Mouse (Mus musculus): ENCODE measurements around the gene Rgl2. TPM values are rescaled to one million over a fixed set of nuclear protein-coding genes. Genes with fewer than 3 reads are reported as not detected.
A peak's percentile ranks its signal among the peaks of the same experiment; 100 is the strongest.

Gene Rgl2
- polyA plus RNA-seq, 1 experiment = 184 TPM

DNA sequence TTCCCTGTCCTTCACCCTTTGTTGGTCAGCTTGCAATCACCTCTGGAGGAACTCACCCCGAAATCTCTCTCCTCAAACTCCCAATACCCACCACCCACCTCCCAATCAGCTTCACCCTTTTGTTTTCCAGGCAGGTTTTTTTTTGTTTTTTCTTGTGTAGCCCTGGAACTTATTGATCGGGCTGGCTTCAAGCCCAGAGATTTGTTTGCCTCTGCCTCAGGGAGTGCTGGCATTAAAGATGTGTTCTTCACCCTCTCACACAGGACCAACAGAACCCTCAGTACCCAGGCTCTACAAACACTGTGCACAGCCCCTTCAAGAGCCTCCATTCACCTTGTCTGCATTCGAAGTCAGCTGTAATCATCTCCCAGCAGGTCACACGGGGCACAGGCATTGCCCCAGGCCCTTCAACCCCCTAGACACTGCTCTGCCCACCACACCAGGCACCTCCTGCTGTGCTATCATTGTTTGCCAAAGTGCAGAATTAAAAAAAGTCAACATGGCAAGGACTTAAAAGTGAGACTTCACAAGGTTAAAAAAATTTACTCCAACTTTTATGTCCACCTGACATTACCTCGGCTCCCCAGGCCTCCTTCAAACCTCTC is 24.7 kb downstream of the Rgl2 start:
- no peak for DNase-seq (ENCODE audit: low read depth)
- TF ChIP-seq CTCF (IDR thresholded peaks at IDR 0.05; ENCODE audit: borderline replicate concordance, extremely low read depth, insufficient read depth, insufficient read length) (no peak), POLR2A (IDR thresholded peaks at IDR 0.05; ENCODE audit: borderline replicate concordance, extremely low read depth, insufficient read depth, insufficient read length, poor library complexity, severe bottlenecking) (no peak)

DNA sequence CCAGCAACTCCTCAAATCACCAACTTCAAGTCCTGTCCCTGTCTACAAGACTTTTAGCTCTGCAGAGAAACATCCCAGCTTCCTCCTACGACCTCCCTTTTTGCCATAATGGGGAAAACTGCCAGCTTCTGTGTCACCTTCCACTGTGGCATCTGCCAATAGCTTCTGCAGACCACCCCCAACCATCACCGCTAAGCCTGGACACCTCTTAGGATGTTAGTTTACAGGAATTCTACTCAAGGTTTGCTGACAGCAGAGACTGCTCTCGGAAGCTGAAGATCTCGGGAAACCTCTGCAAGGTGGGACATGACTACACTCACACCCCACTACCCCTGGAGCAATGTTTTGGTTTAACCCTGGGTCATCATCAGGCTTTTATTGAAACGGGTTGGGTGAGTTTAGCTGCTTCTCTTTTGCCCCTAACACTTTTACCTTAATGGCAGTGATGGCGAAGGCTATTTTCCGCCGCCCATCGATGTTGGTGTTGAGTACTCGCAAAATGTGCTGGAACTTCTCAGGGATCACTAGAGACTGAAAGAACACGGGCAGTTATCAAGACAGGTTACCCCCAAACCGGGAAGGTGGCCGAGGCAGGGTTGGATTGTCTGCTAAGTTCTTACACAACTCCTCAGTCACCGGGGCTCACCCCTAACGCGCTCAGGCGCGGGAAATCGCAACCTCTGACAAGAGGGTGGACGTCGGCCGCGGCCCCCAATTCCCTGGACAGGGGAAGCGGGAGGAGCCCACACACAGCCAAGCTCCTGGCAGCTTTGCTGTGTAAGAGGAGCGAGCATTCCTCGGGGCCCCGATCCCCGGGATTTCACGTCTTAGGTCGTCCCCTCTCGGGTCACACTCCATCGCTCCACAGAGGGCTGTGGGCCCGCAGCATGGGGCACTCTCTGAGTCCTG is 25.6 kb downstream of the Rgl2 start:
- no peak for DNase-seq (ENCODE audit: low read depth)
- TF ChIP-seq CTCF (IDR thresholded peaks at IDR 0.05; ENCODE audit: borderline replicate concordance, extremely low read depth, insufficient read depth, insufficient read length) = no peak
- TF ChIP-seq POLR2A (IDR thresholded peaks at IDR 0.05; ENCODE audit: borderline replicate concordance, extremely low read depth, insufficient read depth, insufficient read length, poor library complexity, severe bottlenecking) = no peak

DNA sequence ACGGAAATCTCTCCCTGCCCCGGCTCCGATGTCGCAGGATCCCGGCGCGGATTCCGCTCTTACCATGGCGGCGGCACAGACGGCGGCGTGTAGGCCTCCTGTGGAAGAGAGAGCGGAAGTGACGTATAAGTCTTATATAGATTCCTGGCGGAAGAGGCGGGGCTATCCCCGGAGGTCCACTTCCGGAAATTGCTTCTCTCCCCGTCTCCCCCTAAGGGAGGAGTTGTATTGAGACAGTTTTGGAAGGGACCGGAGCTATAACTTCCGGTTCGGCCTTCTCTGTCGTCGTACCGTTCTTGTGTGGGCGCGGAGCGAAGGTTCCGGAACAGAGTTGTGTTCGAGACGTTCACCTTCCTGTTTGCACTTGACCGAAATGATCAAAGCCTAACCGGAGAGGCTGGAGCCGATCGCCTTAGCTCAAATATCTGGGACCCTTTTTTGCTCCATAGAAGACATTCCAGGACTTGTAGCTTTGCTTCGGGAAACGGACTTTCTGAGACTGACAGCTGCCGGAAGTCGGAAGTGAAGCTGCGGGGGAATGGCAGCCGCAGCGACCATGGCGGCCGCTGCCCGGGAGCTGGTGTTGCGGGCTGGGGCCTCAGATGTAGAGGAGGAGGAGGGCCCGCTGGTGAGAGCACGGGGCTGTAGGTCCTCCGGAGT is 26.3 kb downstream of the Rgl2 start, which contains the start of the genes Vps52 and Rps18:
Vps52 (plus strand) TSS at position 258 of the 660 bp plus-strand sequence.
Rps18 (minus strand) TSS at position 447 of the 660 bp plus-strand sequence.
- DNase-seq (ENCODE audit: low read depth) = peak; percentile 99
- TF ChIP-seq CTCF (IDR thresholded peaks at IDR 0.05; ENCODE audit: borderline replicate concordance, extremely low read depth, insufficient read depth, insufficient read length) = 0 out of 2 replicates have a peak, but pooled peaks have one; percentile 25
- peak; percentile 83; the same call in 1 of the 2 replicates for TF ChIP-seq POLR2A (IDR thresholded peaks at IDR 0.05; ENCODE audit: borderline replicate concordance, extremely low read depth, insufficient read depth, insufficient read length, poor library complexity, severe bottlenecking)

DNA sequence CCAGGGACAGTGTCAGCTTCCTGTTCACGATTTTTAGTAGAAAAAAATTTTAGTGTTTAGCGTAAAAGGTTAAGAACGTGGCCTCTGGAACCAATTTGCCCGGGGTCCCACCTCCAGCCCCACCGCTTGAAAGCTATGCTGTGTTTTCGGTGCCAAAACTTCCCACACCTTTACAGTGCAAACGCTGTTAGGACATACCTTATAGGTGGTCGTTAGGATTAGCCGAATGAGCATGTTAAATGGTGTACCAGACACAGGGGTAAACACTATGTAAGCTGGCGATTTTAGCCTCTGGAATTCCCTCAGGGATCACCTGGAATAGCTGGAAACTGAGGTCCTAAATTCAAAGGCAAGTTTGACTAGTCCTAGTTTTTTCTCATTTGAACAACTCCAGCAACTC is 27.0 kb downstream of the Rgl2 start:
- DNase-seq (ENCODE audit: low read depth) = no peak
- TF ChIP-seq POLR2A (IDR thresholded peaks at IDR 0.05; ENCODE audit: borderline replicate concordance, extremely low read depth, insufficient read depth, insufficient read length, poor library complexity, severe bottlenecking) (no peak), CTCF (IDR thresholded peaks at IDR 0.05; ENCODE audit: borderline replicate concordance, extremely low read depth, insufficient read depth, insufficient read length) (no peak)

DNA sequence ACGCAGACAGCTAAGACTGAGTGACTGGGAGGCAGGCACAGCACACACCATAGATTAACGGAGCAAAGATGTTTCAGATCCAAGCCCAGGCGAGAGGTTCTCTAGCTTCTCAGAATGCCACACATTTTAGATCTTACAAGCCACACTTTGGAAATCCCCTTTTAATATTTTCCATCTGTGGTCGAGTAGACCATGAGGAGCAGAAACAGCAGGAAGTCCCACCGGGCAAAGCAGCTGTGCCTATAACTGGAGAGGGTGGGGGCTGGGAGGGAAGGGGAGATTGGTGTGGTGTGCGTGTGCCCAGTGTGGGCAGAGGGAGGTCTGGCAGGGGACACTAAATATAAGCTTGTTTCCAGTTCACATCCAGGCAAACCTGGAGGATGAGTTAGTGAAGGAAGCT is 28.1 kb downstream of the Rgl2 start:
- TF ChIP-seq CTCF (IDR thresholded peaks at IDR 0.05; ENCODE audit: borderline replicate concordance, extremely low read depth, insufficient read depth, insufficient read length) = no peak
- no peak for DNase-seq (ENCODE audit: low read depth)

DNA sequence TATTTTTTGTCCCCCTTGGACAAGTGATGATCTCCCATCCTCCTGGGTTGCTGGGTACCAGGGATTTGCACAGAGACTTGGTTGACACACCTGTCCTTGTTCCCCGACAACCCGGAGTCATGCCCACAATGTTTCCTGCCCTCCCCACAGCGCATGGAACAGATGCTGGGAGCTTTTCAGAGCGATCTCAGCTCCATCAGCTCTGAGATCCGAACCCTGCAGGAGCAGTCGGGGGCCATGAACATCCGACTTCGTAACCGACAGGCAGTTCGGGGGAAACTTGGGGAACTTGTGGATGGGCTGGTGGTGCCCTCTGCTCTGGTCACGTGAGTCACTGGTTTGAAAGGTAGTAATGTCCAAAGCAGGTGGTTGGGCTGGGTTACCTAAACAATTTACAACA is 29.1 kb downstream of the Rgl2 start:
- no peak for TF ChIP-seq CTCF (IDR thresholded peaks at IDR 0.05; ENCODE audit: borderline replicate concordance, extremely low read depth, insufficient read depth, insufficient read length)
- no peak for TF ChIP-seq POLR2A (IDR thresholded peaks at IDR 0.05; ENCODE audit: borderline replicate concordance, extremely low read depth, insufficient read depth, insufficient read length, poor library complexity, severe bottlenecking)
- no peak for DNase-seq (ENCODE audit: low read depth)

DNA sequence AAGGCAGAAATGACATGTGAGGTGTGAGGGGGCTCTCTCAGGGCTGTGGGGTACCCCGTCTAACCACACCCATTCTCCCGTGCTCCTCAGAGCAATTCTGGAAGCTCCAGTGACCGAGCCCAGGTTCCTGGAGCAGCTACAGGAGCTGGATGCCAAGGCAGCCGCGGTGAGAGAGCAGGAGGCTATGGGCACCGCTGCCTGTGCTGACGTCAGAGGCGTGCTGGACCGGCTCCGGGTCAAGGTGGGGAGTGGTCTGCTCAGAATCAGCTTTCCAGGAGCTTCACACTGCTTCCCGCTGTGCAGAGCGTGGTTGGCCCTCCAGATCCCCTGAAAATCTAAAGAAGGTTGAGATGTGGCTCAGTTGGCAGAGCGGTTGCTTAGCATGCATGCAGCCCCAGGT is 29.8 kb downstream of the Rgl2 start:
- TF ChIP-seq POLR2A (IDR thresholded peaks at IDR 0.05; ENCODE audit: borderline replicate concordance, extremely low read depth, insufficient read depth, insufficient read length, poor library complexity, severe bottlenecking) = no peak
- TF ChIP-seq CTCF (IDR thresholded peaks at IDR 0.05; ENCODE audit: borderline replicate concordance, extremely low read depth, insufficient read depth, insufficient read length) = no peak
- no peak for DNase-seq (ENCODE audit: low read depth)

DNA sequence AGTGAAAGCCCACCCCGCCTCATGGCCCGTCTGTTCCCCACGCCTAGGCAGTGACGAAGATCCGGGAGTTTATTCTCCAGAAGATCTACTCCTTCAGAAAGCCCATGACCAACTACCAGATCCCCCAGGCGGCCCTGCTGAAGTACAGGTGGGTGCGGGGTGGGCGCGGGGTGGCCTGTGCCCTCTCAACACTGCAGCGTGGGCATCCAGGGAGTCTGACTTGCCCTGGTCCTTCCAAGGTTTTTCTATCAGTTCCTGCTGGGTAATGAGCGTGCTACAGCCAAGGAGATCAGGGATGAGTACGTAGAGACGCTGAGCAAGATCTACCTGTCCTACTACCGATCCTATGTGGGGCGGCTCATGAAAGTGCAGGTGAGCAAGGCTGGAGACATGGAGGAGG is 30.6 kb downstream of the Rgl2 start:
- no peak for TF ChIP-seq CTCF (IDR thresholded peaks at IDR 0.05; ENCODE audit: borderline replicate concordance, extremely low read depth, insufficient read depth, insufficient read length)
- TF ChIP-seq POLR2A (IDR thresholded peaks at IDR 0.05; ENCODE audit: borderline replicate concordance, extremely low read depth, insufficient read depth, insufficient read length, poor library complexity, severe bottlenecking) = no peak
- DNase-seq (ENCODE audit: low read depth) = no peak

DNA sequence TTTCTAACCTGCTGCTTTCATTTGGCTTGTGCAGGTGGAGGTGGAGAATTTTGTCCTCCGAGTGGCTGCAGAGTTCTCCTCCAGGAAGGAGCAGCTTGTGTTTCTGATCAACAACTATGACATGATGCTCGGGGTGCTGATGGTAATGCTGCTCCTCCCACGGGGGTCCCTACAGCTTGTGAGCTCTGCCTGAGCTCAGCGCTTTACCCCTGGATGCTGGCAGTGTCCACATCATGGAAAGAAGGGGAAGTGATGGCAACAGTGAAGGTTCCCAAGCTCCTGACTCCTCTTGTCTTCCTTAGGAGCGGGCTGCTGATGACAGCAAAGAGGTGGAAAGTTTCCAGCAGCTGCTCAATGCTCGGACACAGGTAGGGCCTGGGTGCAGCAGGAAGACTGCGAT is 33.5 kb downstream of the Rgl2 start:
- TF ChIP-seq CTCF (IDR thresholded peaks at IDR 0.05; ENCODE audit: borderline replicate concordance, extremely low read depth, insufficient read depth, insufficient read length) (no peak), POLR2A (IDR thresholded peaks at IDR 0.05; ENCODE audit: borderline replicate concordance, extremely low read depth, insufficient read depth, insufficient read length, poor library complexity, severe bottlenecking) (no peak)
- no peak for DNase-seq (ENCODE audit: low read depth)

DNA sequence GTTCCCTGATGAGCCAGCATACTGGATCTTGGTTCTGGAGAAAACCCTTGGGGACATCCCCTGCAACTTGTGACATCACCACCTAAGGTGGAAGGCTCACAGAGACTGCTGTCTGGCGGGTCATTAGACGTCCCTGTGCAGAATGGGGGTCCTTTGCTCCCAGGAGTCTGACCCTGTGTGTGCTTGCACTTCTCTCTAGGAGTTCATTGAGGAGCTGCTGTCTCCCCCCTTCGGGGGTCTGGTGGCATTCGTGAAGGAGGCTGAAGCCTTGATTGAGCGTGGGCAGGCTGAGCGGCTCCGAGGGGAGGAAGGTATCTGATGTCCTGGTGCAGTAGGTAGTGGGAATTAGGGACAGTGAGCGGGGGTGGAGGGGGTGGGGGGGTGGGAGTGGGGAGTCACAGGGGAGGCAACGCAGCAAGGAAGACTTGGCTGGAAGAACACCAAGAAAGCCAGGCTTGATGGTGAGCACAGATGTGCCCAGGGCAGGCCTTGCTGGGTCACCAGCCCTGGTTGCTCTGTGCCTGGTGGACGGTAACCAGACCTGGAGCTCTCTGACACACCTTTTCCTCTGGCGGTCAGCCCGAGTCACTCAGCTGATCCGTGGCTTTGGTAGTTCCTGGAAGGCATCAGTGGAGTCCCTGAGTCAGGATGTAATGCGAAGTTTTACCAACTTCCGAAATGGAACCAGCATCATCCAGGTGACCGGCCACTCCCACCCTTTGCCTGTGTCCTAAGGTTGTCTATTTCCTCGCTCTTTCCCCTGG is 35.9 kb downstream of the Rgl2 start:
- DNase-seq (ENCODE audit: low read depth) = no peak
- no peak for TF ChIP-seq CTCF (IDR thresholded peaks at IDR 0.05; ENCODE audit: borderline replicate concordance, extremely low read depth, insufficient read depth, insufficient read length)
- TF ChIP-seq POLR2A (IDR thresholded peaks at IDR 0.05; ENCODE audit: borderline replicate concordance, extremely low read depth, insufficient read depth, insufficient read length, poor library complexity, severe bottlenecking) = no peak

All from brain, embryonic 14.5 days (tissue).